Mouse (Mus musculus) testis, adult 2 months (tissue): ENCODE data around the gene Fam78a.

Experiments
- CTCF ChIP-seq: fragments of 200-500 bp; IDR thresholded peaks from 2 replicates; pipeline ENCODE4 v1.5.1; 2012; ENCODE audit warnings: low read depth, mild to moderate bottlenecking, inconsistent platforms, low read length, moderate library complexity; ENCODE audit not compliant: control insufficient read depth, insufficient read depth, insufficient replicate concordance
- POLR2A ChIP-seq: fragments of 200-500 bp; IDR thresholded peaks from 2 replicates; pipeline ENCODE4 v1.6.1; 2012; ENCODE audit warnings: low read depth, mild to moderate bottlenecking, inconsistent platforms, low read length, moderate library complexity; ENCODE audit not compliant: control insufficient read depth

DNA sequence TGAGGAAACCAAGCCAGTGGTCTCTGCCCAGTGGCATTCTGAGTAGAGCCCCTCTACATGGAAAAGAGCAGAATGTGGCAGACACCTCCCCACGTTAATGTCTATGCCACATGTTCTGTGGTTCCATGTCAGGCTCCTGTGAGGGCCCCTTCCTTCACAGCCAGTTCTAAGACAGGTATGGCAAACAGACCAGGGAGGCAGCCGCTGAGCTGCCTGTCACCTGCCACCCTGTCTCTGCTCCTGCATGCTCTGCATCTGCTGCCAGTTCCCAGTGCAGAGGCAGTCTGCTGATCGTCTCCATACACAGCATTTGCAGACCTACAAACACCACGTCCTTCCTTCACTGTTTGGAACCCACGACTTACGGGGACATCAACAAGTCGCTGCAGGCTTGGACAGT lies 32.2 kb downstream of the Fam78a start:
- TF ChIP-seq POLR2A = no peak
- no peak for TF ChIP-seq CTCF
